Mouse (Mus musculus): ENCODE results near the gene Bcl11a. TPM values are rescaled to one million over a fixed set of nuclear protein-coding genes. Genes with fewer than 3 reads are reported as not detected.

Gene Bcl11a
- polyA plus RNA-seq, 1 experiment: not detected

GRCm38 (mm10) chr11:24214509-24215134, 136.8 kb downstream of the Bcl11a start:
- H3ac ChIP-seq (ENCODE audit: control insufficient read depth, insufficient read length): no peak overlapping the region
- no peak overlapping the region for H3K4me2 ChIP-seq (ENCODE audit: low read depth)
- H3K27me3 ChIP-seq (ENCODE audit: control insufficient read depth, insufficient read depth, insufficient read length): no peaks in the 10 kb centered on the region
- H3K36me3 ChIP-seq (ENCODE audit: control insufficient read depth, insufficient read depth): no peaks in the 10 kb centered on the region
- H3K79me2 ChIP-seq (ENCODE audit: control insufficient read depth, insufficient read depth): no peaks in the 10 kb centered on the region
- H3K4me3 ChIP-seq: no peak overlapping the region
- no peak for TF ChIP-seq MYOG (IDR thresholded peaks at IDR 0.05; ENCODE audit: control insufficient read depth in 1 of 3, insufficient read depth in 1 of 3, insufficient read length in 2 of 3, low read depth in 2 of 3)
- TF ChIP-seq USF1 (IDR thresholded peaks at IDR 0.05; ENCODE audit: low read depth): no peak
- no peak for TF ChIP-seq E2F4 (IDR thresholded peaks at IDR 0.05; ENCODE audit: insufficient read depth)
- TF ChIP-seq TCF3 (IDR thresholded peaks at IDR 0.05; ENCODE audit: insufficient read length, low read depth): no peak
- no peak for TF ChIP-seq TCF12 (IDR thresholded peaks at IDR 0.05; ENCODE audit: insufficient read depth, poor library complexity, severe bottlenecking)
- TF ChIP-seq MYOD1 (IDR thresholded peaks at IDR 0.05; ENCODE audit: control insufficient read depth in 1 of 3, insufficient read length in 2 of 3, low read depth in 2 of 3): no peak
- TF ChIP-seq POLR2A (IDR thresholded peaks at IDR 0.05; ENCODE audit: insufficient read length, low read depth): no peak
- TF ChIP-seq SRF (IDR thresholded peaks at IDR 0.05; ENCODE audit: control insufficient read depth, insufficient read length, low read depth): no peak
- no peak for TF ChIP-seq CEBPB (IDR thresholded peaks at IDR 0.05; ENCODE audit: insufficient read depth, poor library complexity, severe bottlenecking)
- no peak for TF ChIP-seq MAX (IDR thresholded peaks at IDR 0.05; ENCODE audit: low read depth)
- TF ChIP-seq POLR2AphosphoS2 (IDR thresholded peaks at IDR 0.05; ENCODE audit: insufficient read length, low read depth): no peak
- no peak for TF ChIP-seq REST (IDR thresholded peaks at IDR 0.05; ENCODE audit: insufficient read depth, insufficient read length)

GRCm38 (mm10) chr11:24217741-24218333, 140.0 kb downstream of the Bcl11a start:
- no peaks in the 10 kb centered on the region for H3K27me3 ChIP-seq (ENCODE audit: control insufficient read depth, insufficient read depth, insufficient read length)
- H3K36me3 ChIP-seq (ENCODE audit: control insufficient read depth, insufficient read depth): no peaks in the 10 kb centered on the region
- no peak for TF ChIP-seq MAX (IDR thresholded peaks at IDR 0.05; ENCODE audit: low read depth)
- no peak for TF ChIP-seq POLR2A (IDR thresholded peaks at IDR 0.05; ENCODE audit: insufficient read length, low read depth)
- no peak for TF ChIP-seq E2F4 (IDR thresholded peaks at IDR 0.05; ENCODE audit: insufficient read depth)
- no peak for TF ChIP-seq MYOD1 (IDR thresholded peaks at IDR 0.05; ENCODE audit: control insufficient read depth in 1 of 3, insufficient read length in 2 of 3, low read depth in 2 of 3)
- no peak for TF ChIP-seq POLR2AphosphoS2 (IDR thresholded peaks at IDR 0.05; ENCODE audit: insufficient read length, low read depth)
- no peak for TF ChIP-seq TCF3 (IDR thresholded peaks at IDR 0.05; ENCODE audit: insufficient read length, low read depth)
- no peak for TF ChIP-seq REST (IDR thresholded peaks at IDR 0.05; ENCODE audit: insufficient read depth, insufficient read length)
- no peak for TF ChIP-seq MYOG (IDR thresholded peaks at IDR 0.05; ENCODE audit: control insufficient read depth in 1 of 3, insufficient read depth in 1 of 3, insufficient read length in 2 of 3, low read depth in 2 of 3)
- TF ChIP-seq USF1 (IDR thresholded peaks at IDR 0.05; ENCODE audit: low read depth): no peak
- TF ChIP-seq SRF (IDR thresholded peaks at IDR 0.05; ENCODE audit: control insufficient read depth, insufficient read length, low read depth): no peak
- no peak for TF ChIP-seq CEBPB (IDR thresholded peaks at IDR 0.05; ENCODE audit: insufficient read depth, poor library complexity, severe bottlenecking)
- TF ChIP-seq TCF12 (IDR thresholded peaks at IDR 0.05; ENCODE audit: insufficient read depth, poor library complexity, severe bottlenecking): no peak
- H3K4me3 ChIP-seq: no peak overlapping the region
- no peak overlapping the region for H3ac ChIP-seq (ENCODE audit: control insufficient read depth, insufficient read length)
- no peak overlapping the region for H3K4me2 ChIP-seq (ENCODE audit: low read depth)
- no peaks in the 10 kb centered on the region for H3K79me2 ChIP-seq (ENCODE audit: control insufficient read depth, insufficient read depth)

- no peaks in the 10 kb centered on the region for H3K27me3 ChIP-seq (ENCODE audit: control insufficient read depth, insufficient read depth, insufficient read length)
Observed at GRCm38 (mm10) chr11:24221601-24222307, 143.9 kb downstream of the Bcl11a start.

More at GRCm38 (mm10) chr11:24221601-24222307, 143.9 kb downstream of the Bcl11a start:
- no peak overlapping the region for H3K4me2 ChIP-seq (ENCODE audit: low read depth)
- no peaks in the 10 kb centered on the region for H3K79me2 ChIP-seq (ENCODE audit: control insufficient read depth, insufficient read depth)
- TF ChIP-seq MAX (IDR thresholded peaks at IDR 0.05; ENCODE audit: low read depth) (no peak), TCF3 (IDR thresholded peaks at IDR 0.05; ENCODE audit: insufficient read length, low read depth) (no peak), REST (IDR thresholded peaks at IDR 0.05; ENCODE audit: insufficient read depth, insufficient read length) (no peak), TCF12 (IDR thresholded peaks at IDR 0.05; ENCODE audit: insufficient read depth, poor library complexity, severe bottlenecking) (no peak), MYOG (IDR thresholded peaks at IDR 0.05; ENCODE audit: control insufficient read depth in 1 of 3, insufficient read depth in 1 of 3, insufficient read length in 2 of 3, low read depth in 2 of 3) (no peak), E2F4 (IDR thresholded peaks at IDR 0.05; ENCODE audit: insufficient read depth) (no peak), POLR2AphosphoS2 (IDR thresholded peaks at IDR 0.05; ENCODE audit: insufficient read length, low read depth) (no peak), POLR2A (IDR thresholded peaks at IDR 0.05; ENCODE audit: insufficient read length, low read depth) (no peak)
- no peak overlapping the region for H3K4me3 ChIP-seq
- no peaks in the 10 kb centered on the region for H3K36me3 ChIP-seq (ENCODE audit: control insufficient read depth, insufficient read depth)
- H3ac ChIP-seq (ENCODE audit: control insufficient read depth, insufficient read length): no peak overlapping the region

Other genes starting within 250 kb of the Bcl11a start
- 3.2 TPM for gene Papolg, start 182.8 kb upstream of the Bcl11a start, polyA plus RNA-seq (2012; fragmentation: generic; extraction: Trizol)
- gene A830031A19Rik, start 3.0 kb upstream of the Bcl11a start, polyA plus RNA-seq (2012; fragmentation: generic; extraction: Trizol): not detected